Mouse (Mus musculus) forebrain, embryonic 12.5 days (tissue): ENCODE results near the gene Atxn7l3. TPM values are rescaled to one million over a fixed set of nuclear protein-coding genes. Genes with fewer than 3 reads are reported as not detected.

ENCODE experiments used
- ATAC-seq: fragments of 200-750 bp; cut with Nextera tagmentation; 2 replicates; pipeline ENCODE4 v1.8.0; 2017; ENCODE audit warnings: moderate TSS enrichment; ENCODE audit not compliant: low FRiP score
- H3K27ac ChIP-seq: fragments of 300-500 bp; sonication (generic); 2 replicates; pipeline ENCODE4 v1.5.1; 2016; ENCODE audit warnings: mild to moderate bottlenecking
- H3K27me3 ChIP-seq: fragments of 300-500 bp; sonication (generic); 2 replicates; pipeline ENCODE4 v1.6.1; 2016; ENCODE audit warnings: mild to moderate bottlenecking
- H3K36me3 ChIP-seq: fragments of 300-500 bp; sonication (generic); replicated peaks from 2 replicates; pipeline ENCODE4 v1.6.1; 2016; ENCODE audit warnings: mild to moderate bottlenecking
- H3K4me1 ChIP-seq: fragments of 300-500 bp; sonication (generic); 2 replicates; pipeline ENCODE4 v1.6.1; 2016
- H3K4me2 ChIP-seq: fragments of 300-500 bp; sonication (generic); 2 replicates; pipeline ENCODE4 v1.6.1; 2016; ENCODE audit warnings: mild to moderate bottlenecking, moderate library complexity
- H3K4me3 ChIP-seq: fragments of 300-500 bp; sonication (generic); replicated peaks from 2 replicates; pipeline ENCODE4 v1.5.1; 2016; ENCODE audit warnings: mild to moderate bottlenecking
- H3K9ac ChIP-seq: fragments of 300-500 bp; sonication (generic); 2 replicates; pipeline ENCODE4 v1.6.1; 2016; ENCODE audit warnings: mild to moderate bottlenecking
- H3K9me3 ChIP-seq: fragments of 300-500 bp; sonication (generic); 2 replicates; pipeline ENCODE4 v1.6.1; 2016
- WGBS: fragments of 180-500 bp; shearing (Covaris S2); methylation state at CpG from one replicate; pipeline ENCODE4 v1.1.7; 2016; 5-methylcytosine and 5-hydroxymethylcytosine counted together
- polyA plus RNA-seq: library from polyadenylated mRNA; unstranded; fragments of >200 nt; fragmentation: Nextera tagmentation; extraction: Ambion mirVana; gene quantifications from 2 replicates; pipeline ENCODE4 v1.2.1, GENCODE M21; 2016

The Atxn7l3 gene
- polyA plus RNA-seq, 1 experiment from 2014 or later: 22.4 TPM

- H3K4me3 ChIP-seq: no peak overlapping the region
- no peaks in the 10 kb centered on the region for H3K27me3 ChIP-seq
- H3K9ac ChIP-seq: no peak overlapping the region
- peaks cover 6% of the 10 kb centered on the region; the same call in 1 of the 2 replicates for H3K4me1 ChIP-seq
- H3K27ac ChIP-seq: no peak overlapping the region
- no peak for ATAC-seq
- 66% methylated on average over 4 of the region's 4 CpGs for WGBS
- no peaks in the 10 kb centered on the region for H3K36me3 ChIP-seq
- no peak overlapping the region for H3K4me2 ChIP-seq
- no peaks in the 10 kb centered on the region for H3K9me3 ChIP-seq
Measured at GRCm38 (mm10) chr11:102331806-102332205, 35.4 kb upstream of the Atxn7l3 start.

- no peak for ATAC-seq
- no peak overlapping the region for H3K4me2 ChIP-seq
- no peaks in the 10 kb centered on the region for H3K27me3 ChIP-seq
- 86% methylated on average over 3 of the region's 3 CpGs for WGBS
- H3K4me3 ChIP-seq: no peak overlapping the region
- H3K9ac ChIP-seq: no peak overlapping the region
- H3K9me3 ChIP-seq: no peaks in the 10 kb centered on the region
- 0 out of 2 replicates have a peak, but pooled peaks cover 2% of the 10 kb centered on the region for H3K4me1 ChIP-seq
- no peak overlapping the region for H3K27ac ChIP-seq
- H3K36me3 ChIP-seq: no peaks in the 10 kb centered on the region
Measured at GRCm38 (mm10) chr11:102330039-102330438, 33.6 kb upstream of the Atxn7l3 start.

GRCm38 (mm10) chr11:102329518-102329917 is 33.1 kb upstream of the Atxn7l3 start:
- H3K36me3 ChIP-seq: no peaks in the 10 kb centered on the region
- no peak overlapping the region for H3K27ac ChIP-seq
- H3K4me1 ChIP-seq: no peaks in the 10 kb centered on the region
- no peaks in the 10 kb centered on the region for H3K9me3 ChIP-seq
- no peaks in the 10 kb centered on the region for H3K27me3 ChIP-seq
- no peak for ATAC-seq
- H3K4me3 ChIP-seq: no peak overlapping the region
- H3K4me2 ChIP-seq: no peak overlapping the region
- no peak overlapping the region for H3K9ac ChIP-seq

- Histone ChIP-seq H3K9ac (no peak overlapping the region), H3K9me3 (no peaks in the 10 kb centered on the region), H3K4me1 (no peaks in the 10 kb centered on the region), H3K27me3 (no peaks in the 10 kb centered on the region), H3K36me3 (no peaks in the 10 kb centered on the region), H3K4me2 (no peak overlapping the region), H3K27ac (no peak overlapping the region), H3K4me3 (no peak overlapping the region)
- 91% methylated on average over 7 of the region's 7 CpGs for WGBS
- ATAC-seq: no peak
Measured at GRCm38 (mm10) chr11:102327839-102328238, 31.4 kb upstream of the Atxn7l3 start.

- no peak overlapping the region for H3K4me2 ChIP-seq
- no peak overlapping the region for H3K9ac ChIP-seq
- WGBS: 75% methylated on average over 5 of the region's 5 CpGs
- H3K36me3 ChIP-seq: no peaks in the 10 kb centered on the region
- no peak overlapping the region for H3K27ac ChIP-seq
- peaks cover 1% of the 10 kb centered on the region; the same call in 1 of the 2 replicates for H3K27me3 ChIP-seq
- no peak for ATAC-seq
- H3K4me3 ChIP-seq: no peak overlapping the region
- no peaks in the 10 kb centered on the region for H3K4me1 ChIP-seq
- H3K9me3 ChIP-seq: no peaks in the 10 kb centered on the region
Measured at GRCm38 (mm10) chr11:102327250-102327649, 30.8 kb upstream of the Atxn7l3 start.

GRCm38 (mm10) chr11:102323516-102323915 is 27.1 kb upstream of the Atxn7l3 start:
- peaks cover 4% of the 10 kb centered on the region; the same call in 1 of the 2 replicates for H3K27me3 ChIP-seq
- no peak overlapping the region for H3K4me2 ChIP-seq
- H3K4me3 ChIP-seq: no peak overlapping the region
- no peak for ATAC-seq
- no peak overlapping the region for H3K9ac ChIP-seq
- H3K27ac ChIP-seq: no peak overlapping the region
- WGBS: 82% methylated on average over 1 of the region's 1 CpGs
- no peaks in the 10 kb centered on the region for H3K9me3 ChIP-seq
- H3K36me3 ChIP-seq: no peaks in the 10 kb centered on the region
- H3K4me1 ChIP-seq: peaks cover 10% of the 10 kb centered on the region

GRCm38 (mm10) chr11:102321931-102322330 is 25.5 kb upstream of the Atxn7l3 start:
- Histone ChIP-seq H3K4me3 (no peak overlapping the region), H3K4me1 (peaks cover 10% of the 10 kb centered on the region)
- ATAC-seq: no peak

GRCm38 (mm10) chr11:102320686-102321005 is 24.2 kb upstream of the Atxn7l3 start:
- Histone ChIP-seq H3K9ac (peak overlapping the region; percentile 100), H3K4me1 (peaks cover 18% of the 10 kb centered on the region), H3K36me3 (0 out of 2 replicates have a peak, but pooled peaks cover under 1% of the 10 kb centered on the region), H3K27me3 (peaks cover 4% of the 10 kb centered on the region; the same call in 1 of the 2 replicates), H3K4me2 (peak overlapping the region; percentile 83), H3K27ac (peak overlapping the region; percentile 98), H3K4me3 (peak overlapping the region; percentile 89), H3K9me3 (no peaks in the 10 kb centered on the region)
- no peak for ATAC-seq
- 16% methylated on average over 10 of the region's 10 CpGs for WGBS

More at GRCm38 (mm10) chr11:102321931-102322330, 25.5 kb upstream of the Atxn7l3 start:
- Histone ChIP-seq H3K27ac (no peak overlapping the region), H3K4me2 (no peak overlapping the region), H3K27me3 (peaks cover 4% of the 10 kb centered on the region; the same call in 1 of the 2 replicates), H3K9me3 (no peaks in the 10 kb centered on the region), H3K9ac (no peak overlapping the region), H3K36me3 (no peaks in the 10 kb centered on the region)
- 76% methylated on average over 6 of the region's 6 CpGs for WGBS

- ATAC-seq: peak; percentile 39; the same call in 1 of the 2 replicates
- peak overlapping the region; percentile 98 for H3K27ac ChIP-seq
- H3K36me3 ChIP-seq: peaks cover 6% of the 10 kb centered on the region; the same call in 1 of the 2 replicates
- H3K9me3 ChIP-seq: no peaks in the 10 kb centered on the region
- H3K4me1 ChIP-seq: peaks cover 22% of the 10 kb centered on the region
- H3K9ac ChIP-seq: peak overlapping the region; percentile 100
- under 1% methylated on average over 38 of the region's 38 CpGs for WGBS
- peak overlapping the region; percentile 89 for H3K4me3 ChIP-seq
- H3K27me3 ChIP-seq: peaks cover 4% of the 10 kb centered on the region; the same call in 1 of the 2 replicates
- peak overlapping the region; percentile 83 for H3K4me2 ChIP-seq
Measured at GRCm38 (mm10) chr11:102319941-102320685, 23.7 kb upstream of the Atxn7l3 start.

GRCm38 (mm10) chr11:102319410-102319792 is 23.0 kb upstream of the Atxn7l3 start, which contains the start of gene Ubtf:
Gene Ubtf, minus strand, starts transcription at chr11:102319742.
- peak within 1 kb of the TSS; percentile 100 for H3K9ac ChIP-seq
- H3K4me1 ChIP-seq: peaks cover 22% of the 10 kb centered on the region
- H3K4me3 ChIP-seq: peak within 1 kb of the TSS; percentile 89
- peak within 1 kb of the TSS; percentile 83 for H3K4me2 ChIP-seq
- WGBS: under 1% methylated on average over 25 of the region's 25 CpGs
- peak within 1 kb of the TSS; percentile 98 for H3K27ac ChIP-seq
- H3K27me3 ChIP-seq: peaks cover 4% of the 10 kb centered on the region; the same call in 1 of the 2 replicates
- peak; percentile 12 for ATAC-seq
- peaks cover 13% of the 10 kb centered on the region for H3K36me3 ChIP-seq
- H3K9me3 ChIP-seq: no peaks in the 10 kb centered on the region

GRCm38 (mm10) chr11:102318576-102319409 is 22.4 kb upstream of the Atxn7l3 start:
- Histone ChIP-seq H3K4me1 (peaks cover 22% of the 10 kb centered on the region), H3K9ac (peak overlapping the region; percentile 100), H3K4me2 (peak overlapping the region; percentile 83), H3K36me3 (peaks cover 19% of the 10 kb centered on the region), H3K4me3 (peak overlapping the region; percentile 89), H3K27ac (peak overlapping the region; percentile 98), H3K27me3 (peaks cover 4% of the 10 kb centered on the region; the same call in 1 of the 2 replicates), H3K9me3 (no peaks in the 10 kb centered on the region)
- no peak for ATAC-seq
- WGBS: under 1% methylated on average over 49 of the region's 84 CpGs

- peaks cover 22% of the 10 kb centered on the region for H3K4me1 ChIP-seq
- H3K27me3 ChIP-seq: peaks cover 4% of the 10 kb centered on the region; the same call in 1 of the 2 replicates
- H3K36me3 ChIP-seq: peaks cover 27% of the 10 kb centered on the region
- peak overlapping the region; percentile 83 for H3K4me2 ChIP-seq
- H3K9ac ChIP-seq: peak overlapping the region; percentile 100
- no peaks in the 10 kb centered on the region for H3K9me3 ChIP-seq
- H3K4me3 ChIP-seq: peak overlapping the region; percentile 89
- peak overlapping the region; percentile 98 for H3K27ac ChIP-seq
- WGBS: under 1% methylated on average over 24 of the region's 77 CpGs
- peak; percentile 42 for ATAC-seq
Measured at GRCm38 (mm10) chr11:102317901-102318575, 21.6 kb upstream of the Atxn7l3 start.
